Mouse (Mus musculus) hindbrain, postnatal 0 days (tissue): ENCODE results near the gene Msh3. TPM values are rescaled to one million over a fixed set of nuclear protein-coding genes. Genes with fewer than 3 reads are reported as not detected.
A peak's percentile ranks its signal among the peaks of the same experiment; 100 is the strongest.

Source experiments
- ATAC-seq: fragments of 200-750 bp; cut with Nextera tagmentation; 2 replicates; pipeline ENCODE4 v1.8.0; 2017; ENCODE audit warnings: mild to moderate bottlenecking, moderate TSS enrichment, moderate library complexity
- DNase-seq: peaks from one replicate; pipeline ENCODE4 v3.0.0-alpha.2; 2015; ENCODE audit warnings: low spot score
- H3K27ac ChIP-seq: fragments of 300-500 bp; sonication (generic); 2 replicates; pipeline ENCODE4 v1.5.1; 2014; ENCODE audit warnings: mild to moderate bottlenecking
- H3K27me3 ChIP-seq: fragments of 300-500 bp; sonication (generic); 2 replicates; pipeline ENCODE4 v1.6.1; 2014; ENCODE audit warnings: low read length, mixed read lengths; ENCODE audit not compliant: insufficient read depth
- H3K36me3 ChIP-seq: fragments of 300-500 bp; sonication (generic); 2 replicates; pipeline ENCODE4 v1.6.1; 2014; ENCODE audit warnings: low read length, mixed read lengths; ENCODE audit not compliant: insufficient read depth
- H3K4me1 ChIP-seq: fragments of 300-500 bp; sonication (generic); 2 replicates; pipeline ENCODE4 v1.6.1; 2014; ENCODE audit warnings: antibody characterized with exemption, low read length, mixed read lengths; ENCODE audit not compliant: insufficient read depth
- H3K4me2 ChIP-seq: fragments of 300-500 bp; sonication (generic); 2 replicates; pipeline ENCODE4 v1.6.1; 2014; ENCODE audit warnings: low read depth, mild to moderate bottlenecking, low read length, moderate library complexity, mixed read lengths
- H3K4me3 ChIP-seq: fragments of 300-500 bp; sonication (generic); 2 replicates; pipeline ENCODE4 v1.5.1; 2014; ENCODE audit warnings: low read length
- H3K9ac ChIP-seq: fragments of 300-500 bp; sonication (generic); replicated peaks from 2 replicates; pipeline ENCODE4 v1.6.1; 2014; ENCODE audit warnings: mild to moderate bottlenecking, low read length, moderate library complexity, mixed read lengths
- H3K9me3 ChIP-seq: fragments of 300-500 bp; sonication (generic); 2 replicates; pipeline ENCODE4 v1.6.1; 2016; ENCODE audit warnings: low read length, mixed read lengths
- CTCF ChIP-seq: IDR thresholded peaks from 2 replicates; pipeline ENCODE4 v1.5.1; 2016; ENCODE audit warnings: antibody characterized with exemption, control low read depth, low read depth
- WGBS: fragments of 180-500 bp; shearing (Covaris S2); extraction: QIAGEN DNeasy Blood & Tissue Kit; methylation state at CpG from one replicate; pipeline ENCODE4 v1.1.7; 2014; 5-methylcytosine and 5-hydroxymethylcytosine counted together
- polyA plus RNA-seq: library from polyadenylated mRNA; unstranded; fragments of >200 nt; fragmentation: Nextera tagmentation; extraction: Ambion mirVana; gene quantifications from 2 replicates; pipeline ENCODE4 v1.2.1, GENCODE M21; 2015
- total RNA-seq: library from RNA; depleted of rRNA; stranded (reverse); fragments of >200 nt; gene quantifications from 2 replicates; pipeline ENCODE4 v1.2.3, GENCODE M21; 2014

Msh3 gene
- total and polyA plus RNA-seq, 2 experiments from 2014 or later = 15.0 to 21.1 TPM

- no peak overlapping the region for H3K9ac ChIP-seq
- H3K9me3 ChIP-seq = no peaks in the 10 kb centered on the region
- no peaks in the 10 kb centered on the region for H3K4me1 ChIP-seq
- H3K4me2 ChIP-seq = no peak overlapping the region
- 90% methylated on average over 5 of the region's 5 CpGs for WGBS
- no peaks in the 10 kb centered on the region; the same call in 1 of the 2 replicates for H3K36me3 ChIP-seq
- no peaks in the 10 kb centered on the region for H3K27me3 ChIP-seq
- no peak for ATAC-seq
- TF ChIP-seq CTCF = no peak
- H3K4me3 ChIP-seq = no peak overlapping the region
- no peak for DNase-seq
- H3K27ac ChIP-seq = no peak overlapping the region
Observed at GRCm38 (mm10) chr13:92293883-92294282, 60.9 kb downstream of the Msh3 start.

- ATAC-seq (no peak), DNase-seq (no peak)
- no peaks in the 10 kb centered on the region; the same call in 1 of the 2 replicates for H3K36me3 ChIP-seq
- H3K4me3 ChIP-seq = no peak overlapping the region
- WGBS = 67% methylated on average over 4 of the region's 4 CpGs
- H3K27me3 ChIP-seq = no peaks in the 10 kb centered on the region
- no peak overlapping the region for H3K4me2 ChIP-seq
- no peaks in the 10 kb centered on the region for H3K9me3 ChIP-seq
- no peak overlapping the region for H3K9ac ChIP-seq
- no peaks in the 10 kb centered on the region for H3K4me1 ChIP-seq
- no peak overlapping the region for H3K27ac ChIP-seq
- no peak for TF ChIP-seq CTCF
Observed at GRCm38 (mm10) chr13:92291605-92292004, 63.2 kb downstream of the Msh3 start.

- no peaks in the 10 kb centered on the region for H3K4me1 ChIP-seq
- H3K36me3 ChIP-seq = 0 out of 2 replicates have a peak, but pooled peaks cover 7% of the 10 kb centered on the region
- H3K27ac ChIP-seq = no peak overlapping the region
- no peaks in the 10 kb centered on the region for H3K27me3 ChIP-seq
- no peak overlapping the region for H3K9ac ChIP-seq
- WGBS = 94% methylated on average over 2 of the region's 2 CpGs
- no peak for TF ChIP-seq CTCF
- H3K4me2 ChIP-seq = no peak overlapping the region
- ATAC-seq = no peak
- no peak overlapping the region for H3K4me3 ChIP-seq
- no peaks in the 10 kb centered on the region for H3K9me3 ChIP-seq
- DNase-seq = no peak
Observed at GRCm38 (mm10) chr13:92277027-92277426, 77.8 kb downstream of the Msh3 start.

- Histone ChIP-seq H3K4me1 (no peaks in the 10 kb centered on the region), H3K4me2 (no peak overlapping the region), H3K9ac (no peak overlapping the region), H3K36me3 (0 out of 2 replicates have a peak, but pooled peaks cover 7% of the 10 kb centered on the region), H3K9me3 (no peaks in the 10 kb centered on the region), H3K4me3 (no peak overlapping the region), H3K27me3 (no peaks in the 10 kb centered on the region), H3K27ac (no peak overlapping the region)
- DNase-seq = no peak
- no peak for ATAC-seq
- TF ChIP-seq CTCF = no peak
- WGBS = 92% methylated on average over 9 of the region's 9 CpGs
Observed at GRCm38 (mm10) chr13:92275292-92275691, 79.5 kb downstream of the Msh3 start.

GRCm38 (mm10) chr13:92274274-92275198, 80.3 kb downstream of the Msh3 start:
- H3K9ac ChIP-seq = no peak overlapping the region
- no peak overlapping the region for H3K4me3 ChIP-seq
- WGBS = 63% methylated on average over 14 of the region's 14 CpGs
- no peak overlapping the region for H3K4me2 ChIP-seq
- H3K36me3 ChIP-seq = 0 out of 2 replicates have a peak, but pooled peaks cover 7% of the 10 kb centered on the region
- no peaks in the 10 kb centered on the region for H3K9me3 ChIP-seq
- H3K4me1 ChIP-seq = no peaks in the 10 kb centered on the region
- H3K27ac ChIP-seq = no peak overlapping the region
- ATAC-seq = no peak
- peak; percentile 51 for DNase-seq
- H3K27me3 ChIP-seq = no peaks in the 10 kb centered on the region
- no peak for TF ChIP-seq CTCF

- DNase-seq (no peak), ATAC-seq (no peak)
- no peak overlapping the region for H3K27ac ChIP-seq
- no peak overlapping the region for H3K4me2 ChIP-seq
- no peaks in the 10 kb centered on the region for H3K4me1 ChIP-seq
- H3K36me3 ChIP-seq = no peaks in the 10 kb centered on the region
- WGBS = 84% methylated on average over 3 of the region's 3 CpGs
- no peak overlapping the region for H3K4me3 ChIP-seq
- no peak for TF ChIP-seq CTCF
- no peaks in the 10 kb centered on the region for H3K27me3 ChIP-seq
- H3K9ac ChIP-seq = no peak overlapping the region
- H3K9me3 ChIP-seq = no peaks in the 10 kb centered on the region
Observed at GRCm38 (mm10) chr13:92267076-92267475, 87.7 kb downstream of the Msh3 start.

- H3K36me3 ChIP-seq = no peaks in the 10 kb centered on the region; the same call in 1 of the 2 replicates
- H3K4me1 ChIP-seq = no peaks in the 10 kb centered on the region
- ATAC-seq (no peak), DNase-seq (no peak)
- no peak overlapping the region for H3K27ac ChIP-seq
- H3K9ac ChIP-seq = no peak overlapping the region
- 88% methylated on average over 6 of the region's 6 CpGs for WGBS
- no peak overlapping the region for H3K4me2 ChIP-seq
- no peaks in the 10 kb centered on the region for H3K9me3 ChIP-seq
- no peak overlapping the region for H3K4me3 ChIP-seq
- no peaks in the 10 kb centered on the region for H3K27me3 ChIP-seq
- no peak for TF ChIP-seq CTCF
Observed at GRCm38 (mm10) chr13:92263566-92263965, 91.2 kb downstream of the Msh3 start.
